ENCODE assay signal across 17 mouse cellular contexts in the genomic region with DNA sequence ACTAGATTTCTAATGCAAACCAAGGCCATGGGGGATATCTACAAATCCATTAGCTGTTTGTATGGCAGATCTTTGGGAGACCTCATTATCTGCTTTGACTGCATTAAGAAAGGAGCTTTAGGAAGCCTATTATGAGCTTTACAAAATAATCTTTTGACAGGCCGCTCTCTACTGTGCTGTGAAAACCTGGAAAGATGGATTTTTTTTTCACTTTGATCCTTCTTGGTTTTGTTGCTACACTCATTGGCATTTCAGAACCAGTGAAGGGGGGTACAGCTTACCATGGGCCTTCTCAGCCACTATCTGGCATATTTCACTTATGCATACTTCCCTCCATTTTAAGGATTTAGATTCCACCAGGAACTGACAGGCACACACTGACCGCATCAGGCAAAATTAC.
"Had no signal": no experiment of that assay in that cellular context is flagged by ENCODE, and none has a peak within 500 bp of the region (broad histone marks: within the 10 kb centered on the region; RNA-seq: fewer than 3 reads in every experiment).

No protein-coding gene starts in this region.

- H3K36me3 ChIP-seq: liver, embryonic 12.5 days; midbrain, embryonic 10.5 days; neural tube, embryonic 13.5 days; neural tube, embryonic 15.5 days had no signal

- ATAC-seq: liver, embryonic 12.5 days had no signal

- H3K4me2 ChIP-seq: liver, embryonic 12.5 days; lung, embryonic 14.5 days; neural tube, embryonic 13.5 days; neural tube, embryonic 15.5 days had no signal

- H3K9me3 ChIP-seq: liver, embryonic 12.5 days; midbrain, embryonic 10.5 days; neural tube, embryonic 13.5 days; neural tube, embryonic 15.5 days had no signal

- H3K4me1 ChIP-seq: liver, embryonic 12.5 days; midbrain, embryonic 10.5 days; neural tube, embryonic 13.5 days; neural tube, embryonic 15.5 days had no signal

- H3K9ac ChIP-seq: liver, embryonic 12.5 days; liver, embryonic 14.5 days; lung, embryonic 14.5 days; neural tube, embryonic 13.5 days; neural tube, embryonic 15.5 days had no signal

- H3K27ac ChIP-seq: liver, embryonic 12.5 days; liver, embryonic 14.5 days; midbrain, embryonic 10.5 days; neural tube, embryonic 13.5 days; neural tube, embryonic 15.5 days had no signal

- H3K27me3 ChIP-seq: liver, embryonic 12.5 days; neural tube, embryonic 13.5 days; neural tube, embryonic 15.5 days had no signal

- H3K4me3 ChIP-seq: liver, embryonic 12.5 days; midbrain, embryonic 10.5 days; myocyte; neural tube, embryonic 13.5 days; neural tube, embryonic 15.5 days had no signal

- DNase-seq: lung, adult 18-20 months; lung, embryonic 14.5 days; lung, postnatal 10 days; lung, postnatal 4 days; right cerebral cortex, adult 18-20 months; right cerebral cortex, postnatal 25 days; right cerebral cortex, postnatal 4 days; spleen, adult 18-20 months; thymus, adult 18-20 months; thymus, postnatal 14 days; thymus, postnatal 36 days had no signal
